Mouse (Mus musculus) mesoderm, embryonic 11.5 days (tissue): Measurements from ENCODE around the gene Pcsk6.

ENCODE experiments used
- DNase-seq: peaks from one replicate; pipeline ENCODE4 v3.0.0-alpha.2; 2012; ENCODE audit warnings: low read depth, low spot score

Gene Pcsk6

GRCm38 (mm10) chr7:66001035-66001754 lies 139.7 kb downstream of the Pcsk6 start:
- DNase-seq, result no peak

GRCm38 (mm10) chr7:66001797-66002196 lies 140.3 kb downstream of the Pcsk6 start:
- DNase-seq, result no peak

- DNase-seq, result no peak
These were observed 141.9 kb downstream of the Pcsk6 start for GRCm38 (mm10) chr7:66003447-66003846.

- DNase-seq, result no peak
These were observed 142.5 kb downstream of the Pcsk6 start for GRCm38 (mm10) chr7:66003865-66004638.

- no peak for DNase-seq
These were observed 143.5 kb downstream of the Pcsk6 start for GRCm38 (mm10) chr7:66005066-66005465.

- no peak for DNase-seq
These were observed 146.8 kb downstream of the Pcsk6 start for GRCm38 (mm10) chr7:66008161-66008891.

- DNase-seq, result no peak
These were observed 147.3 kb downstream of the Pcsk6 start for GRCm38 (mm10) chr7:66008892-66009273.

- no peak for DNase-seq
These were observed 149.0 kb downstream of the Pcsk6 start for GRCm38 (mm10) chr7:66010518-66010917.

- DNase-seq, result no peak
These were observed 166.2 kb downstream of the Pcsk6 start for GRCm38 (mm10) chr7:66027747-66028146.

- no peak for DNase-seq
These were observed 167.4 kb downstream of the Pcsk6 start for GRCm38 (mm10) chr7:66028766-66029512.

- no peak for DNase-seq
These were observed 175.3 kb downstream of the Pcsk6 start for GRCm38 (mm10) chr7:66036809-66037208.

GRCm38 (mm10) chr7:66038261-66038660 lies 176.7 kb downstream of the Pcsk6 start:
- no peak for DNase-seq

- no peak for DNase-seq
These were observed 177.2 kb downstream of the Pcsk6 start for GRCm38 (mm10) chr7:66038730-66039129.

- DNase-seq, result no peak
These were observed 178.7 kb downstream of the Pcsk6 start for GRCm38 (mm10) chr7:66040026-66040814.

- DNase-seq, result no peak
These were observed 182.3 kb downstream of the Pcsk6 start, which contains the start of gene Gm45213 for GRCm38 (mm10) chr7:66043552-66044459. TSS of gene Gm45213 (plus strand) at chr7:66043602.

- peak; percentile 22 for DNase-seq
These were observed 183.1 kb downstream of the Pcsk6 start for GRCm38 (mm10) chr7:66044617-66045016.

- DNase-seq, result peak; percentile 50
These were observed 185.7 kb downstream of the Pcsk6 start for GRCm38 (mm10) chr7:66046921-66047918.

GRCm38 (mm10) chr7:66047975-66048374 lies 186.4 kb downstream of the Pcsk6 start:
- no peak for DNase-seq
